Mouse (Mus musculus) kidney, embryonic 14.5 days (tissue): ENCODE data around the gene Unc45a. TPM values are rescaled to one million over a fixed set of nuclear protein-coding genes. Genes with fewer than 3 reads are reported as not detected.
"Not testable (repeated sequence)": the region's sequence is repeated elsewhere in the genome, so short reads cannot be mapped to it uniquely, and the experiment has no call there.

Source experiments
- ATAC-seq: fragments of 200-750 bp; cut with Nextera tagmentation; 2 replicates; pipeline ENCODE4 v1.8.0; 2017; ENCODE audit warnings: moderate number of reproducible peaks, mild to moderate bottlenecking, moderate TSS enrichment, moderate library complexity; ENCODE audit not compliant: low FRiP score, low TSS enrichment
- H3K27ac ChIP-seq: fragments of 300-500 bp; sonication (generic); 2 replicates; pipeline ENCODE4 v1.5.1; 2014; ENCODE audit warnings: low read depth, mild to moderate bottlenecking, low read length, moderate library complexity, mixed read lengths
- H3K27me3 ChIP-seq: fragments of 300-500 bp; sonication (generic); 2 replicates; pipeline ENCODE4 v1.6.1; 2014; ENCODE audit warnings: mild to moderate bottlenecking, low read length; ENCODE audit not compliant: control insufficient read depth, insufficient read depth
- H3K36me3 ChIP-seq: fragments of 300-500 bp; sonication (generic); 2 replicates; pipeline ENCODE4 v1.6.1; 2014; ENCODE audit warnings: low read length, mixed read lengths; ENCODE audit not compliant: control insufficient read depth, insufficient read depth
- H3K4me1 ChIP-seq: fragments of 300-500 bp; sonication (generic); 2 replicates; pipeline ENCODE4 v1.6.1; 2014; ENCODE audit warnings: low read length, mixed read lengths; ENCODE audit not compliant: control insufficient read depth, insufficient read depth
- H3K4me2 ChIP-seq: fragments of 300-500 bp; sonication (generic); replicated peaks from 2 replicates; pipeline ENCODE4 v1.6.1; 2014; ENCODE audit warnings: low read depth, mild to moderate bottlenecking, low read length
- H3K4me3 ChIP-seq: fragments of 300-500 bp; sonication (generic); 2 replicates; pipeline ENCODE4 v1.5.1; 2014; ENCODE audit warnings: mild to moderate bottlenecking, low read length
- H3K9ac ChIP-seq: fragments of 300-500 bp; sonication (generic); 2 replicates; pipeline ENCODE4 v1.6.1; 2014; ENCODE audit warnings: low read depth, mild to moderate bottlenecking, low read length, moderate library complexity
- H3K9me3 ChIP-seq: fragments of 300-500 bp; sonication (generic); 2 replicates; pipeline ENCODE4 v1.6.1; 2016; ENCODE audit warnings: low read length; ENCODE audit not compliant: control insufficient read depth
- WGBS: fragments of 180-500 bp; shearing (Covaris S2); extraction: QIAGEN DNeasy Blood & Tissue Kit; methylation state at CpG from one replicate; pipeline ENCODE4 v1.1.7; 2014; 5-methylcytosine and 5-hydroxymethylcytosine counted together
- polyA plus RNA-seq: library from polyadenylated mRNA; unstranded; fragments of >200 nt; fragmentation: Nextera tagmentation; extraction: Ambion mirVana; gene quantifications from 2 replicates; pipeline ENCODE4 v1.2.1, GENCODE M21; 2014

Unc45a gene
- polyA plus RNA-seq, 1 experiment from 2014 or later, result 27.8 TPM

DNA sequence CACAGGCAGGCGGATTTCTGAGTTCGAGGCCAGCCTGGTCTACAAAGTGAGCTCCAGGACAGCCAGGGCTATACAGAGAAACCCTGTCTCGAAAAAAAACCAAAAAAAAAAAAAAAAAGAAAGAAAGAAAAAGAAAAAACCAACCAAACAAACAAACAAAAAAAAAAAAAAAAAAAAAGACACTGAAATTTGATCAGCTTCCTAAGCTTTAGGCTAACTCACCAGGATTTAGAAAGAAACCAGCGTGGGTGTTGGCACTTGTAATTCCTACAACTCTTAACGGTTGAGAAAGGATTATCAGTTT lies 16.0 kb downstream of the Unc45a start:
- 57% methylated on average over 4 of the region's 5 CpGs for WGBS
- not testable (repeated sequence) for H3K9ac ChIP-seq, ATAC-seq, H3K27ac ChIP-seq, H3K4me1 ChIP-seq, H3K27me3 ChIP-seq, H3K4me2 ChIP-seq, H3K9me3 ChIP-seq
- peak overlapping the region; percentile 63; the same call in 1 of the 2 replicates for H3K4me3 ChIP-seq
- peaks cover 52% of the 10 kb centered on the region for H3K36me3 ChIP-seq

GRCm38 (mm10) chr7:80324043-80324815 lies 16.6 kb downstream of the Unc45a start, which contains the start of gene Rccd1:
Gene Rccd1, minus strand, starts transcription at chr7:80324454.
- peak; percentile 99 for ATAC-seq
- Histone ChIP-seq H3K4me1 (peaks cover 10% of the 10 kb centered on the region), H3K27ac (peak within 1 kb of the TSS; percentile 73), H3K4me3 (peak within 1 kb of the TSS; percentile 63), H3K27me3 (no peaks in the 10 kb centered on the region), H3K36me3 (peaks cover 46% of the 10 kb centered on the region), H3K4me2 (peak within 1 kb of the TSS; percentile 84), H3K9me3 (no peaks in the 10 kb centered on the region), H3K9ac (peak within 1 kb of the TSS; percentile 65)
- 2% methylated on average over 38 of the region's 38 CpGs for WGBS

GRCm38 (mm10) chr7:80323336-80323735 lies 17.5 kb downstream of the Unc45a start:
- ATAC-seq, result no peak
- Histone ChIP-seq H3K9me3 (no peaks in the 10 kb centered on the region), H3K27ac (peak overlapping the region; percentile 73), H3K36me3 (peaks cover 37% of the 10 kb centered on the region), H3K4me2 (peak overlapping the region; percentile 84), H3K27me3 (no peaks in the 10 kb centered on the region), H3K4me3 (peak overlapping the region; percentile 63), H3K4me1 (peaks cover 10% of the 10 kb centered on the region), H3K9ac (peak overlapping the region; percentile 65)
- WGBS, result 14% methylated on average over 8 of the region's 8 CpGs

- no peak for ATAC-seq
- Histone ChIP-seq H3K36me3 (peaks cover 25% of the 10 kb centered on the region), H3K4me1 (peaks cover 10% of the 10 kb centered on the region), H3K4me3 (no peak overlapping the region), H3K27me3 (no peaks in the 10 kb centered on the region), H3K4me2 (no peak overlapping the region), H3K27ac (no peak overlapping the region), H3K9ac (no peak overlapping the region), H3K9me3 (no peaks in the 10 kb centered on the region)
- 86% methylated on average over 19 of the region's 19 CpGs for WGBS
Measured at GRCm38 (mm10) chr7:80319846-80320496, 20.8 kb downstream of the Unc45a start.

GRCm38 (mm10) chr7:80318670-80319069 lies 22.1 kb downstream of the Unc45a start:
- no peak for ATAC-seq
- H3K4me3 ChIP-seq, result no peak overlapping the region
- peaks cover 10% of the 10 kb centered on the region for H3K4me1 ChIP-seq
- 89% methylated on average over 4 of the region's 4 CpGs for WGBS
- peaks cover 38% of the 10 kb centered on the region for H3K36me3 ChIP-seq
- no peak overlapping the region for H3K4me2 ChIP-seq
- no peaks in the 10 kb centered on the region for H3K9me3 ChIP-seq
- H3K27ac ChIP-seq, result no peak overlapping the region
- no peaks in the 10 kb centered on the region for H3K27me3 ChIP-seq
- H3K9ac ChIP-seq, result no peak overlapping the region

DNA sequence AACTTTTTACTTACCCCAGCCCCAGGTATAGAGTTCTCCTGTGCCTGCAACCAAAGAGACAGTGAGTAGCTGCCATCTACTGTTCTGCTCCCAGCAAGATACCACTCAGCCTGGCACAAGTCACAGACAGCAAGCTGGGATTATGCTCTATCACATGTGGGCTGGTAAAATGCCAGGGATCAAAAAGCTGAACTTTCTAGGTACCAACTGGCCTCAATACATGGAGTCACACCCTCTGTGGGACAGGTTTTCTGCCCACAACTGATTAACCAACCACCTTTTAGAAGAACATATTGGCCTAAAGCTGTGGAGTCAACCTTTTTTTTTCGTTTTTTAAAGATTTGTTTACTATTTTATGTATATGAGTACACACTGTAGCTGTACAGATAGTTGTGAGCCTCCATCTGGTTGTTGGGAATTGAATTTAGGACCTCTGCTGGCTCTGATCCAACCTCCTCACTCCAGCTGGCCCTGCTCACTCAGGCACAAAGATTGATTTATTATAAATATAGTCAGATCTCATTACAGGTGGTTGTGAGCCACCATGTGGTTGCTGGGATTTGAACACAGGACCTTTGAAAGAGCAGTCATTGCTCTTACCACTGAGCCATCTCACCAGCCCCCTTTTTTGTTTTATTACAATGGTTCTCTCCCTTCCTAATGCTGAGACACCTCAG lies 23.2 kb downstream of the Unc45a start:
- no peaks in the 10 kb centered on the region for H3K27me3 ChIP-seq
- no peaks in the 10 kb centered on the region for H3K9me3 ChIP-seq
- WGBS, result 81% methylated on average over 1 of the region's 1 CpGs
- no peak overlapping the region for H3K27ac ChIP-seq
- peaks cover 49% of the 10 kb centered on the region for H3K36me3 ChIP-seq
- no peak overlapping the region for H3K4me3 ChIP-seq
- no peak overlapping the region for H3K9ac ChIP-seq
- H3K4me2 ChIP-seq, result no peak overlapping the region
- no peak for ATAC-seq
- 0 out of 2 replicates have a peak, but pooled peaks cover under 1% of the 10 kb centered on the region for H3K4me1 ChIP-seq

DNA sequence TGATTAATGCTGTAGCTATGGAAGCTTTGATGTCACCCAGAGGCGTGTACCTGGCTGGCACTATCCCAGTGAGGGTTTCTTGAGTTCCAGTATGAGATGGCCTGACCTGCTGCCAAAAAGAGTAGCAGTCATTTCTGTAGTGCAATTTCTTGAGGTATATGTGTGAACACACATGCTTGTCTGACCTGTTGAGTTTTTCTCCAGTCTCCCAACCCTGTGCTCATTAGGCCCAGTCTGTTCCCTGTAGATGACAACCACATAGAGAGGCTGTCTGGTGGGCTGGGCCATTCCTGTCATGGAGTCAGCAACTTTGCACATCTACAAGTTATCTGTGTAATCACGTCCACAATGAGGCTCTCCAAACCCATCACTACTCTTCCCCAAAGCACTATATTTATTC lies 25.1 kb downstream of the Unc45a start:
- 85% methylated on average over 2 of the region's 2 CpGs for WGBS
- no peak for ATAC-seq

DNA sequence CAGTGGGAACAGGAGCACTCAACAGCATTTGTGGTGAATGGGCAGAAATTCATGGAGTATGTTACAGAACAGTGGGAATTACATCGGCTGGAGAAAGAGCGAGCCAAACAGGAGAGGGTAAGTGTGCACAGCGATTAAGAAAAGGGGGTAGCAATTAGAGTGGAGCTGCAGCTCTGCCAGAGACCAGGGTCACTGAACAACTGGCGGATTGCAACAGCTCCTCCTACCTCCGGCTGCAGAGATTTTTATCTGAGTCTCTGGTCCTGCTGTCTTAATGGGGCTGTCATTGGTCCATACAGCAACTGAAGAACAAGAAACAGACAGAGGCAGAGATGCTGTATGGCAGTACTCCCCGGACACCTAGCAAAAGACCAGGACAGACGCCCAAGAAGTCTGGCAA lies 30.0 kb downstream of the Unc45a start:
- H3K36me3 ChIP-seq, result peaks cover 98% of the 10 kb centered on the region
- no peak for ATAC-seq

More for the DNA sequence above, 25.1 kb downstream of the Unc45a start:
- H3K4me3 ChIP-seq, result no peak overlapping the region
- H3K4me1 ChIP-seq, result no peaks in the 10 kb centered on the region
- no peak overlapping the region for H3K9ac ChIP-seq
- H3K27ac ChIP-seq, result no peak overlapping the region
- no peak overlapping the region for H3K4me2 ChIP-seq
- H3K9me3 ChIP-seq, result no peaks in the 10 kb centered on the region
- H3K36me3 ChIP-seq, result peaks cover 67% of the 10 kb centered on the region
- H3K27me3 ChIP-seq, result no peaks in the 10 kb centered on the region

GRCm38 (mm10) chr7:80307766-80308165 lies 33.0 kb downstream of the Unc45a start:
- Histone ChIP-seq H3K27me3 (no peaks in the 10 kb centered on the region), H3K36me3 (peaks cover 97% of the 10 kb centered on the region), H3K9ac (no peak overlapping the region), H3K9me3 (no peaks in the 10 kb centered on the region), H3K4me1 (no peaks in the 10 kb centered on the region), H3K4me2 (no peak overlapping the region), H3K27ac (no peak overlapping the region), H3K4me3 (no peak overlapping the region)
- WGBS, result 83% methylated on average over 3 of the region's 3 CpGs
- ATAC-seq, result no peak

More for the DNA sequence above, 30.0 kb downstream of the Unc45a start:
- H3K27me3 ChIP-seq, result no peaks in the 10 kb centered on the region
- H3K4me2 ChIP-seq, result no peak overlapping the region
- 77% methylated on average over 7 of the region's 7 CpGs for WGBS
- H3K9me3 ChIP-seq, result no peaks in the 10 kb centered on the region
- H3K4me1 ChIP-seq, result no peaks in the 10 kb centered on the region
- H3K4me3 ChIP-seq, result no peak overlapping the region
- no peak overlapping the region for H3K27ac ChIP-seq
- H3K9ac ChIP-seq, result no peak overlapping the region
